Mouse (Mus musculus) sigmoid colon, adult 10 weeks (tissue): Measurements from ENCODE around the gene Ttc13. TPM values are rescaled to one million over a fixed set of nuclear protein-coding genes. Genes with fewer than 3 reads are reported as not detected.

Source experiments
- polyA plus RNA-seq: library from polyadenylated mRNA; stranded (reverse); fragments of 350-450 nt; fragmentation: Illumina TruSeq; extraction: RNeasy Lipid Tissue Mini Kit (QIAGEN cat#74804); gene quantifications from one replicate; pipeline ENCODE4 v1.2.3, GENCODE M21; 2014; ENCODE audit warnings: low read depth, low replicate concordance

The Ttc13 gene
- polyA plus RNA-seq, result 36.5 TPM

DNA sequence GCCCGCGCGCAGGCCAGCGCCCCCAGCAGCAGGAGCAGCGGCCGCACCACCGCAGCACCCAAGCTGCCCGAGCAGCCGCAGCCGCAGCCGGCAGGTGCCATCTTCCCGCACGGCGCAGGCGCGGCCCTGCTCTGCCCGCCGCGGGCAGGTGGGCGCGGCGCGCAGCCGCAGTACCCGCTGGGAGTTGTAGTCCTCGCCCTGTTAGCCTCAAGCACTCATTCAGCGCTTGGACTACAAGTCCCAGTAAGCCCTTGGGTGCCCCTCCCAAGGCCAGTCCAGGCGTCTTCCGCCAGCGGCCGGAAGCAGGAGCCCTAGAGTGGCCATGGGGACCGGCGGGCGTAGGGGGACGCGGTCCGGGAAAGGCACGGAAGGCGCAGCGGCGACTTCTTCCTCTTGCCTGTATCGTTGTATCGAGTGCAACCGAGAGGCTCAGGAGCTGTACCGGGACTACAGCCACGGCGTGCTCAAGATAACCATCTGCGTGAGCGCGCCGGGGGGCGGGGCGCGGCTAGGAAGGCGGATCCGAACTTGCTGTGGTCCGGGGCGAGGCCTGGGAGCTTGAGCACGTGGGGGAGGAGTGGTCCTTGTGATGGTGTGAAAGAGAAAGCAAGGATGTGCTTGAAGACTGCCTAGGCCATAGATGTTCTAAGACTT is at the start of gene Ttc13, which contains the start of gene Arv1:
Gene Ttc13, minus strand, starts transcription at position 122 of the 654 bp plus-strand sequence.
Gene Arv1, plus strand, starts transcription at position 278 of the 654 bp plus-strand sequence.

DNA sequence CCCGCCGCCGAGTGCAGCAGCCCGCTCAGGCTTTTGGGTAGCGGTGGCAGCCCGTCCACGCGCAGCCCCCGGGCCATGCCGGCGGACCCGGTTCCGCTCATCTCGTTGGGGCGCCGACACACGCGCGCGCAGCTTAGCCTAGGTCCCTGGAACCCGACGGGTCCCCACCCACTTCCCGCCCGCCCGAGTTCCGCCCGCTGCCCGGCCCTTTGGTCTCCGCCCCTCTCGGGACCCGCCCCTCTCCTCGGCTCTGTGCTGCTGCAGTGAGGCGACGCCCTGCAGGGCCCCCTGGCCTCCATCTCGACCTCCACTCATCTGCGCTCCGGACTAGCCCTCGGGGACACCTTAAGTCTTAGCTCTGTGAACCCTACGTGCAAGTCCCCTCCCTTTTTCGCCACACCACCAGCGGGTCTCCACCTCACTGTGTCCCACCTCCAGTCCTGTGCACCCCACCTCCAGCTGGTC is 30.0 kb upstream of the Ttc13 start, which contains the start of gene Fam89a:
Gene Fam89a, minus strand, starts transcription at position 124 of the 465 bp plus-strand sequence.

DNA sequence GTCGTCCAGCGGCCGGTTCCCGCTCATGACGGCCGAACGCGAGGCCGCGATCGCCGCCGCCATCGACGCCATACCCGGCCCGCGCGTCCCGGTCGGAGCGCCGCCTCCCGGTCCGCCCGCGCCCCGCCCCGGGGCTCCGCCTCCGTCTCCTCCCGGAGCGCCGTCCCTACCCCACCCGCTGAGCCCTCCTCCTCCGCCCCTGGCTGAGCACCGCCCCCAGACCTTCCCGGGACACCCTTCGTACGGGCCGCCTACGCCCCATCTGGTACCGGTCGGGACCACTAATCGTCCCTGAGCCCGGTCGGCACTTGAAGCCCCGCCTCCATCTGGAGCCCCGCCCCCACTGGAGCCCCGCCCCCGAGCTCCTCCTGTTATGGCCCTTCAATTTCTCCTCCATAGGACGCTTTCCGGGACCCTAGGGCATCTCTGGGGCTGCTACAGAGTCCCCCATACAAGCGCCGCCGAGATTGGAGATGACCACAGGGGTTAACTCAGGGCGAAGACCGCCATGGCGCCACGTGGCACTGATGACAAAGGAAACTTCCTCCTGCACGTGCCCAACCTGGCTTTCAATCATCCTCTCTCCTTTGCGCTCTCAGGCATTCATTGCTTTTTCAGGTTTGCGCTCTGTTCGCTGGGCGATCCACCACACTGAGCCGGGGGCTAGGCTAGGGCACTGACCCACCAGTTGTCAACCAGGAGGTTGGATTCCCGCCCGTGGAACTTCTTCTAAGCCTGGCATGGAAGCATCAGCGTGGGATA is 58.5 kb downstream of the Ttc13 start, which contains the start of gene 2310022B05Rik:
Gene 2310022B05Rik, minus strand, starts transcription at position 258 of the 762 bp plus-strand sequence.

Other genes with a start within 250 kb of the Ttc13 start
- gene Cog2, start 201.2 kb downstream of the Ttc13 start, polyA plus RNA-seq, result 27.0 TPM
- gene Agt, start 152.3 kb downstream of the Ttc13 start, polyA plus RNA-seq, result 2.0 TPM
- gene Capn9, start 145.9 kb downstream of the Ttc13 start, polyA plus RNA-seq, result 3.0 TPM
- 9.8 TPM for gene 2310022B05Rik, start 58.6 kb downstream of the Ttc13 start, polyA plus RNA-seq
- 2.8 TPM for gene Arv1, start 156 bp upstream of the Ttc13 start, polyA plus RNA-seq
- 0.57 TPM for gene Fam89a, start 29.8 kb upstream of the Ttc13 start, polyA plus RNA-seq
- gene Trim67, start 71.1 kb upstream of the Ttc13 start, polyA plus RNA-seq, result not detected
- 40.3 TPM for gene Gnpat, start 141.1 kb upstream of the Ttc13 start, polyA plus RNA-seq
- gene 2810004N23Rik, start 141.1 kb upstream of the Ttc13 start, polyA plus RNA-seq, result 25.0 TPM
- 15.8 TPM for gene Exoc8, start 175.7 kb upstream of the Ttc13 start, polyA plus RNA-seq
- gene Sprtn, start 175.9 kb upstream of the Ttc13 start, polyA plus RNA-seq, result 18.3 TPM
- 43.2 TPM for gene Egln1, start 227.3 kb upstream of the Ttc13 start, polyA plus RNA-seq